Mouse (Mus musculus): ENCODE results near the gene Tap2. TPM values are rescaled to one million over a fixed set of nuclear protein-coding genes. Genes with fewer than 3 reads are reported as not detected.
A peak's percentile ranks its signal among the peaks of the same experiment; 100 is the strongest.

Gene Tap2
- polyA plus RNA-seq, 2 experiments: 2.9 to 3.1 TPM

GRCm38 (mm10) chr17:34199050-34199619 lies 4.2 kb upstream of the Tap2 start:
- 64% methylated on average over 12 of the region's 12 CpGs for WGBS (ENCODE audit: insufficient replicate concordance)
- no peak overlapping the region for H3K27ac ChIP-seq
- peaks cover 31% of the 10 kb centered on the region for H3K27me3 ChIP-seq (ENCODE audit: control insufficient read depth, insufficient read depth, low read length)

GRCm38 (mm10) chr17:34200047-34200446 lies 3.3 kb upstream of the Tap2 start:
- ATAC-seq (ENCODE audit: insufficient read depth) (no peak), DNase-seq (ENCODE audit: low read depth in 3 of 3, low spot score in 3 of 3) (no peak)
- H3K9ac ChIP-seq (replicated peaks): no peak overlapping the region
- TF ChIP-seq CTCF (IDR thresholded peaks at IDR 0.05; ENCODE audit: low read depth): no peak
- no peak for TF ChIP-seq EP300 (IDR thresholded peaks at IDR 0.05; ENCODE audit: low read depth)
- H3K4me2 ChIP-seq (ENCODE audit: low read depth): no peak overlapping the region
- WGBS (ENCODE audit: insufficient replicate concordance): 76% methylated on average over 10 of the region's 10 CpGs
- peaks cover 31% of the 10 kb centered on the region for H3K27me3 ChIP-seq (ENCODE audit: control insufficient read depth, insufficient read depth, low read length)
- H3K9me3 ChIP-seq (ENCODE audit: control insufficient read depth, low read length): no peaks in the 10 kb centered on the region
- no peak overlapping the region for H3K27ac ChIP-seq
- H3K4me1 ChIP-seq (replicated peaks; ENCODE audit: control insufficient read depth in 2 of 2, insufficient read depth in 2 of 2, low read length in 1 of 2): peaks cover under 1 to 1% of the 10 kb centered on the region in 2 experiments; a peak in 3 of 4 replicates
- H3K4me3 ChIP-seq (ENCODE audit: insufficient read depth in 1 of 2, low read depth in 2 of 2, low read length in 2 of 2): no peak overlapping the region
- H3K36me3 ChIP-seq (replicated peaks; ENCODE audit: control insufficient read depth, insufficient read depth, low read depth): no peaks in the 10 kb centered on the region

More at GRCm38 (mm10) chr17:34199050-34199619, 4.2 kb upstream of the Tap2 start:
- Histone ChIP-seq H3K36me3 (replicated peaks; ENCODE audit: control insufficient read depth, insufficient read depth, low read depth) (no peaks in the 10 kb centered on the region), H3K4me1 (replicated peaks; ENCODE audit: control insufficient read depth in 2 of 2, insufficient read depth in 2 of 2, low read length in 1 of 2) (no peaks in the 10 kb centered on the region), H3K4me2 (ENCODE audit: low read depth) (peak overlapping the region; percentile 60), H3K9me3 (ENCODE audit: control insufficient read depth, low read length) (no peaks in the 10 kb centered on the region), H3K9ac (replicated peaks) (no peak overlapping the region), H3K4me3 (ENCODE audit: insufficient read depth in 1 of 2, low read depth in 2 of 2, low read length in 2 of 2) (no peak overlapping the region)
- DNase-seq (ENCODE audit: low read depth in 3 of 3, low spot score in 3 of 3): no peak
- no peak for ATAC-seq (ENCODE audit: insufficient read depth)
- TF ChIP-seq CTCF (IDR thresholded peaks at IDR 0.05; ENCODE audit: low read depth) (no peak), EP300 (IDR thresholded peaks at IDR 0.05; ENCODE audit: low read depth) (no peak)

GRCm38 (mm10) chr17:34200772-34201505 lies 2.4 kb upstream of the Tap2 start:
- H3K36me3 ChIP-seq (replicated peaks; ENCODE audit: control insufficient read depth, insufficient read depth, low read depth): no peaks in the 10 kb centered on the region
- 77% methylated on average over 16 of the region's 16 CpGs for WGBS (ENCODE audit: insufficient replicate concordance)
- DNase-seq (ENCODE audit: low read depth in 3 of 3, low spot score in 3 of 3) (no peak), ATAC-seq (ENCODE audit: insufficient read depth) (no peak)
- H3K27ac ChIP-seq: no peak overlapping the region
- no peak overlapping the region for H3K4me2 ChIP-seq (ENCODE audit: low read depth)
- no peak overlapping the region for H3K9ac ChIP-seq (replicated peaks)
- peaks cover 7% of the 10 kb centered on the region in 2 experiments; a peak in 3 of 4 replicates for H3K4me1 ChIP-seq (replicated peaks; ENCODE audit: control insufficient read depth in 2 of 2, insufficient read depth in 2 of 2, low read length in 1 of 2)
- no peak for TF ChIP-seq EP300 (IDR thresholded peaks at IDR 0.05; ENCODE audit: low read depth)
- no peak for TF ChIP-seq CTCF (IDR thresholded peaks at IDR 0.05; ENCODE audit: low read depth)
- peaks cover 31% of the 10 kb centered on the region for H3K27me3 ChIP-seq (ENCODE audit: control insufficient read depth, insufficient read depth, low read length)
- H3K9me3 ChIP-seq (ENCODE audit: control insufficient read depth, low read length): no peaks in the 10 kb centered on the region
- H3K4me3 ChIP-seq (ENCODE audit: insufficient read depth in 1 of 2, low read depth in 2 of 2, low read length in 2 of 2): no peak overlapping the region

- no peaks in the 10 kb centered on the region for H3K9me3 ChIP-seq (ENCODE audit: control insufficient read depth, low read length)
- ATAC-seq (ENCODE audit: insufficient read depth): no peak
- DNase-seq (ENCODE audit: low read depth in 3 of 3, low spot score in 3 of 3): no peak
- H3K36me3 ChIP-seq (replicated peaks; ENCODE audit: control insufficient read depth, insufficient read depth, low read depth): no peaks in the 10 kb centered on the region
- H3K4me1 ChIP-seq (replicated peaks; ENCODE audit: control insufficient read depth in 2 of 2, insufficient read depth in 2 of 2, low read length in 1 of 2): peaks cover 7% of the 10 kb centered on the region in 2 experiments; a peak in 3 of 4 replicates
- H3K4me2 ChIP-seq (ENCODE audit: low read depth): no peak overlapping the region
- WGBS (ENCODE audit: insufficient replicate concordance): 65% methylated on average over 7 of the region's 7 CpGs
- TF ChIP-seq CTCF (IDR thresholded peaks at IDR 0.05; ENCODE audit: low read depth) (no peak), EP300 (IDR thresholded peaks at IDR 0.05; ENCODE audit: low read depth) (no peak)
- H3K4me3 ChIP-seq (ENCODE audit: insufficient read depth in 1 of 2, low read depth in 2 of 2, low read length in 2 of 2): no peak overlapping the region
- peaks cover 25% of the 10 kb centered on the region for H3K27me3 ChIP-seq (ENCODE audit: control insufficient read depth, insufficient read depth, low read length)
- H3K27ac ChIP-seq: no peak overlapping the region
- H3K9ac ChIP-seq (replicated peaks): no peak overlapping the region
These were observed 1.7 kb upstream of the Tap2 start for GRCm38 (mm10) chr17:34201506-34202055.

Data from liver, embryonic 14.5 days (tissue).